Mouse (Mus musculus): ENCODE results near the gene Msh6. TPM values are rescaled to one million over a fixed set of nuclear protein-coding genes. Genes with fewer than 3 reads are reported as not detected.
"Not testable (repeated sequence)": the region's sequence is repeated elsewhere in the genome, so short reads cannot be mapped to it uniquely, and the experiment has no call there.

Msh6 gene
- polyA plus RNA-seq, 1 experiment = 9.3 TPM

DNA sequence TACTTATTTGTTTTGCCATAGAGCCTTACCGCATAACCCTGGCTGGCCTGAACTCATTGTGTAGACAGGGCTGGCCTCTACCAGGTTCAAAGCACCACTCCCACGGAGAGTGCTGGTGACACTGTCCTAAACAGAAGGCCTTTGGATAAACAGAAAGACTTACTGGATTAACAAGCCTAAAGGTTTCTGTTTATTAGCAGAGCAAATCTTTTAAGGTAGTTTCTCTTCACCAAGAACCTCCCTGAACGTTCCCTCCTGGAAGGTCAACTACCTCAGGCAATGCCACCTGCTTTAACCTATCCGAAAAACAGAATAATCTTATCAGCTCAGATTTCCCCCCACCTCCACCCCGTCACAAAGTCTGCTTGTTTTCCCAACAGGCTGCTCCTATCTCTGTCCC lies 2.0 kb upstream of the Msh6 start:
- H3K27ac ChIP-seq (replicated peaks; ENCODE audit: low read depth, low read length) = no peak overlapping the region
- H3K4me3 ChIP-seq (ENCODE audit: insufficient read depth, low read depth, low read length) = no peak overlapping the region
- no peaks in the 10 kb centered on the region; the same call in 1 of the 2 replicates for H3K4me1 ChIP-seq (ENCODE audit: control insufficient read depth, insufficient read depth, insufficient read length, low read length)

DNA sequence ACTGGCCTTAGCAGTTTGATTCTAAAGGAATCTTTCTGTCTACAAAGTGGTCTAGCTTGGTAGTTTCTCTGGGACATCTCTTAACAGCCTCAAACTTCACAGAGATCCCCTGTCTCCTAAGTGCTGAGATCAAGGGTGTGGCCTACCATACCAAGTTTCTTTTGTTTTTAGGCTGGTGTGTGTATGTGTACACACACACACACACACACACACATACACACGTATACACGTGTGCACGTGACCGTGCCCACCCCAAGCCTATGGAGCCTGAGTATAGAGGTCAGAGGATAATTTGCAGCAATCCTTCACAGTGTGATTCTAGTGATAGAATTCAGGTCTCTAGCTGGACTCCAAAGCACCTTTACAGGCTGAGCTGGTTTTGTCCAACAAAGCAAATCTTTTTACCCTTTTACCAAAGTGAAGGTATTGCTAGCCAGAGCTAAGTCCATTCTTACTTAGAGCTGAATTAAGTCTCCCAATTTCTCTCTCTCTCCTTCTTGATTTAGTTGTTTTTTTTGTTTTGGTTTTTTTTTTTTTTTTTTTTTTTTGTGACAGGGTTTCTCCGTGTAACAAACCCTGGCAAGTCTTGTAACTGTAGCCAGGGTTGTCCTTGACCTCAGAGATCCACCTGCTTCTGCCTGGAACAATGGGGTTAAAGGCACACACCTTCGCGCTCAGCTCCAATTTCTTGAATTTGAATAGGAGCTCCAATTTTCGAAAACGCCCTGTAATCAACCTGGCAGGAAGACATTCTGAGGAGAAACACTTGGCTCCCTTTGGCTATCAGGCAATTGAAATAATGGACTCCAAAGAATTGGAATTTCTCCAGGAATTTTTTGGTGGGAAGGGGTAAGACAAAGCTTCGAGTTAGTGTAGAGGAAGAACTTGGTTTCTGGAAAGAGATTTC lies 1.3 kb upstream of the Msh6 start:
- 0 out of 2 replicates have a peak overlapping the region, but pooled peaks have one; percentile 66 for H3K4me3 ChIP-seq (ENCODE audit: insufficient read depth, low read depth, low read length)
- no peaks in the 10 kb centered on the region; the same call in 1 of the 2 replicates for H3K4me1 ChIP-seq (ENCODE audit: control insufficient read depth, insufficient read depth, insufficient read length, low read length)
- H3K27ac ChIP-seq (replicated peaks; ENCODE audit: low read depth, low read length) = no peak overlapping the region

DNA sequence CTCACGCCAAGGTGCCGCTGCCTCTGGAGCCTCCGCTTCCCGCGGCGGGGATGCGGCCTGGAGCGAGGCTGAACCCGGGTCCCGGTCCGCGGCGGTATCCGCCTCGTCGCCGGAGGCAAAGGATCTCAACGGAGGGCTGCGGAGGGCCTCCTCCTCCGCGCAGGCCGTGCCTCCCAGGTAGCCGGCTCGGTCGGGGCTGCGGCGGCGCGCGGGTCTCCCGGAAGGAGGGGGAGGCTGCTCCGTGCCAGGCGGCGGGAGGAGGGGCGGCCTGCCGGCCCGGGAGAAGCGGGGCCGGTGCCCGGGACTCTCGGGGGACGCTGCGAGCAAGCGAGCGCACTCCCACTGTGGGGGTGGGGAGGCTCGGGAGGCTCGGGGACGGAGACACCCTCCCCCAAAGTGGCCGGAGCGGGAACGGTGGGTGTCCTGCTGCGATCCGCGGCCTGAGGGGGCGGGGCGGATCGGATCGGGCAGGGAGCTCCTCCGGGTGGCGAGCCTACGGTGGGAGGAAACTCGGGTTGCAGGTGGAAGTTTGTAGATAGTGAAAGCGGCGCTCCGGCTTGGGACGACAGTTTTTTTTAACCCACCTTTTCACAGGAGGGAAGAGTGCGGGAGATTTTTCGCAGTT lies 479 bp downstream of the Msh6 start:
- Histone ChIP-seq H3K27ac (replicated peaks; ENCODE audit: low read depth, low read length) (no peak overlapping the region), H3K4me1 (ENCODE audit: control insufficient read depth, insufficient read depth, insufficient read length, low read length) (no peaks in the 10 kb centered on the region; the same call in 1 of the 2 replicates), H3K4me3 (ENCODE audit: insufficient read depth, low read depth, low read length) (peak overlapping the region; percentile 74)

DNA sequence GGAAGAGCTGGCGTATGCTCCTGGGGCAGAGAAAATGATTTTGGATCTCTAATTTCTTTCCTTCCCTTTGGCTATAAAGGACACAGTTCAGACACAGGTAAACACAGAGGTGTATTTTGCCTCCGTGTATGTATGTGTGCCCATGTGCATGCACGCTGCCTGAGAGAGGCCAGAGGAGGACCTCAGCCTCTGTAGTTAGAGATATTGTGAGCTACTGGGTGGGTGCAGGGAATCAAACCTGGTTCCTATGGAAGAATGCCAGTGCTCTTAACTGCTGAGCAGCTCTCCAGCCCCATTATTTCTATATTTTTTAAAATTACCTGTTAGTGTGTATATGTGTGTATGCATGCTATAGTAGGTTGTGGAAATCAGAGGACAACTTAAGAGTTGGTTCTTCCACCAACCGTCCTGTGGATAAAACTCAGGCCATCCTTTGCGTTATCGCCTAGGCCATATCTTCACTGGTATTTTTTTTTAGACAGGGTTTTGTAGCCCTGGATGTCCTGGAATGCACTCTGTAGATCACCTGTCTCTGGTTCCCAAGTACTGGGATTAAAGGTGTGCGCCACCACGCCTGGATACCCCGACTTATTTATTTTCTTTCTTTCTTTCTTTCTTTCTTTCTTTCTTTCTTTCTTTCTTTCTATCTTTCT lies 1.4 kb downstream of the Msh6 start:
- Histone ChIP-seq H3K4me1 (ENCODE audit: control insufficient read depth, insufficient read depth, insufficient read length, low read length) (no peaks in the 10 kb centered on the region), H3K27ac (replicated peaks; ENCODE audit: low read depth, low read length) (no peak overlapping the region), H3K4me3 (ENCODE audit: insufficient read depth, low read depth, low read length) (peak overlapping the region; percentile 74)

DNA sequence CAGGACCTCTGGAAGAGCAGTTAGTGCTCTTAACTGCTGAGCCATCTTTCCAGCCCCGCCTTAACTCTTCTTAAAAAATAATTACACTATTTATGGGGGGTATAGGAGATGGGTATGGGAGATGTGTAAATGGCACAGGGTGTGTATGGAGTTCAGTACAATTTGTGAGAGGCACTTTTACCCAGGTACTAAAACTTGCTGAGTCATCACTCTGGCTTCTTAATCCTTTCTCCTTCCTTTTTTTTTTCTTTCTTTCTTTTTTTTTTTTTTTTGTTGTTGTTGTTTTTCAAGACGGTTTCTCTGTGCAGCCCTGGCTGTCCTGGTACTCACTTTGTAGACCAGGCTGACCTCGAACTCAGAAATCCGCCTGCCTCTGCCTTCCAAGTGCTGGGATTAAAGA lies 2.1 kb downstream of the Msh6 start:
- H3K27ac ChIP-seq (replicated peaks; ENCODE audit: low read depth, low read length); H3K4me1 ChIP-seq (ENCODE audit: control insufficient read depth, insufficient read depth, insufficient read length, low read length); H3K4me3 ChIP-seq (ENCODE audit: insufficient read depth, low read depth, low read length): not testable (repeated sequence)

- not testable (repeated sequence) for H3K4me3 ChIP-seq (ENCODE audit: insufficient read depth, low read depth, low read length); H3K4me1 ChIP-seq (ENCODE audit: control insufficient read depth, insufficient read depth, insufficient read length, low read length); H3K27ac ChIP-seq (replicated peaks; ENCODE audit: low read depth, low read length)
Measured at GRCm38 (mm10) chr17:87979696-87980095, 4.8 kb downstream of the Msh6 start.

GRCm38 (mm10) chr17:87982112-87982511 lies 7.2 kb downstream of the Msh6 start:
- no peak overlapping the region for H3K27ac ChIP-seq (replicated peaks; ENCODE audit: low read depth, low read length)
- no peak overlapping the region for H3K4me3 ChIP-seq (ENCODE audit: insufficient read depth, low read depth, low read length)
- H3K4me1 ChIP-seq (ENCODE audit: control insufficient read depth, insufficient read depth, insufficient read length, low read length) = no peaks in the 10 kb centered on the region

- H3K27ac ChIP-seq (replicated peaks; ENCODE audit: low read depth, low read length) = no peak overlapping the region
- no peaks in the 10 kb centered on the region for H3K4me1 ChIP-seq (ENCODE audit: control insufficient read depth, insufficient read depth, insufficient read length, low read length)
- no peak overlapping the region for H3K4me3 ChIP-seq (ENCODE audit: insufficient read depth, low read depth, low read length)
Measured at GRCm38 (mm10) chr17:87983313-87983712, 8.5 kb downstream of the Msh6 start.

DNA sequence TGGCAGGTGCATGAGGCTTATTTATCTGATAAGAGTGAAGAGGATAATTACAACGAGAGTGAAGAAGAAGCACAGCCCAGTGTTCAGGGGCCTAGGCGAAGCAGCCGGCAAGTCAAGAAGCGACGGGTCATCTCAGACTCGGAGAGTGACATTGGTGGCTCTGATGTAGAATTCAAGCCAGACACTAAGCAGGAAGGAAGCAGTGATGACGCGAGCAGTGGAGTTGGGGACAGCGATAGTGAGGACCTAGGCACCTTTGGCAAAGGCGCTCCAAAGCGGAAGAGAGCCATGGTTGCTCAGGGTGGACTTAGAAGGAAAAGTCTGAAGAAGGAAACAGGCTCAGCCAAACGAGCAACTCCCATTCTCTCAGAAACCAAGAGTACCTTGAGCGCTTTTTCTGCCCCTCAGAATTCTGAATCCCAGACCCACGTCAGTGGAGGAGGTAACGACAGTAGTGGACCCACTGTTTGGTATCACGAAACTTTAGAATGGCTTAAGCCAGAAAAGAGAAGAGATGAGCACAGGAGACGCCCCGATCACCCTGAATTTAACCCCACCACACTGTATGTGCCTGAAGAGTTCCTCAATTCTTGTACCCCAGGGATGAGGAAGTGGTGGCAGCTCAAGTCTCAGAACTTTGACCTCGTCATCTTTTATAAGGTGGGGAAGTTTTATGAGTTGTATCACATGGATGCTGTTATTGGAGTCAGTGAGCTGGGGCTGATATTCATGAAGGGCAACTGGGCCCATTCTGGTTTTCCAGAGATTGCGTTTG lies 9.8 kb downstream of the Msh6 start:
- Histone ChIP-seq H3K27ac (replicated peaks; ENCODE audit: low read depth, low read length) (no peak overlapping the region; the same call in 1 of the 2 replicates), H3K4me1 (ENCODE audit: control insufficient read depth, insufficient read depth, insufficient read length, low read length) (no peaks in the 10 kb centered on the region), H3K4me3 (ENCODE audit: insufficient read depth, low read depth, low read length) (no peak overlapping the region)

GRCm38 (mm10) chr17:87985916-87986315 lies 11.1 kb downstream of the Msh6 start:
- Histone ChIP-seq H3K4me1 (ENCODE audit: control insufficient read depth, insufficient read depth, insufficient read length, low read length) (no peaks in the 10 kb centered on the region), H3K27ac (replicated peaks; ENCODE audit: low read depth, low read length) (no peak overlapping the region), H3K4me3 (ENCODE audit: insufficient read depth, low read depth, low read length) (no peak overlapping the region)

- Histone ChIP-seq H3K4me3 (ENCODE audit: insufficient read depth, low read depth, low read length) (no peak overlapping the region), H3K4me1 (ENCODE audit: control insufficient read depth, insufficient read depth, insufficient read length, low read length) (no peaks in the 10 kb centered on the region)
Measured at GRCm38 (mm10) chr17:87987507-87987906, 12.6 kb downstream of the Msh6 start.

DNA sequence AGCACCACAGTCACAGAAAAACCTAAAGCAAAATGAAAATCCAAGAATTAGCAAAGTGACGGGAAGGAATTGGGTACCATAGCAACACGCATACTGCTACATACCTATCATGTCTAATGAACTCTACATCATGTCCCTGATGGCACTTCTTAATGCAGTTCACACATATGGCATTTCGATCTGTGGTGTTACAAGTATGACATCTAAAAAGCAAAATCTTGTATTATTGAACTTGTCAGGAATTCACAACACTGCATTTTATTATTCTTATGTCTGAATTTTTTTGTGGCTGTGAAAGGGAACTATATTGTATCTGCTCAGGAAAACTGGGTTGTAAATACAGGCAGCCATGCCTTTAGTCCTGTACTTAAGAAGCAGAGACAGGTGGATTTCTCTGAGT lies 17.3 kb downstream of the Msh6 start:
- Histone ChIP-seq H3K4me3 (ENCODE audit: insufficient read depth, low read depth, low read length) (no peak overlapping the region), H3K27ac (replicated peaks; ENCODE audit: low read depth, low read length) (no peak overlapping the region), H3K4me1 (ENCODE audit: control insufficient read depth, insufficient read depth, insufficient read length, low read length) (no peaks in the 10 kb centered on the region)

More at GRCm38 (mm10) chr17:87987507-87987906, 12.6 kb downstream of the Msh6 start:
- no peak overlapping the region for H3K27ac ChIP-seq (replicated peaks; ENCODE audit: low read depth, low read length)

DNA sequence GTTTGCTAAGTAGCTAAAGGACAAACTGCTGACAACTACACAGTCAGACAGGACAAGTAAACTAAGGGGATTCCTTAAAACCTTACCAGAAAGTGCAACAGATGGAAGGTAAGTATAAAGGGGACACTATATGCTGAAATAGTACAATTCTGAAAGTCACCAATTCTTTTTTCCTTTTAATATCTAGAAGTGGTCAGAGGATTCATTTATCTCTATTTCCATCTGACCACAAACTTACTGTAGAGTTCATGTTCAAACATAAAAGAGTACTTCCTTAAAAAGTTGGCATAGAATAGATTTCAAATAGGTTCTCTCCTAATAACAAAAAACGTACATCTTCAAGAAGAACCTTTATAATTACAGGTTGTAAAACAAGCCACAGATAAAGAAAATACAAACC lies 18.5 kb downstream of the Msh6 start:
- Histone ChIP-seq H3K4me3 (ENCODE audit: insufficient read depth, low read depth, low read length) (no peak overlapping the region), H3K27ac (replicated peaks; ENCODE audit: low read depth, low read length) (no peak overlapping the region), H3K4me1 (ENCODE audit: control insufficient read depth, insufficient read depth, insufficient read length, low read length) (no peaks in the 10 kb centered on the region)

GRCm38 (mm10) chr17:87997808-87998207 lies 22.9 kb downstream of the Msh6 start:
- H3K4me3 ChIP-seq (ENCODE audit: insufficient read depth, low read depth, low read length) = no peak overlapping the region
- no peak overlapping the region for H3K27ac ChIP-seq (replicated peaks; ENCODE audit: low read depth, low read length)
- no peaks in the 10 kb centered on the region for H3K4me1 ChIP-seq (ENCODE audit: control insufficient read depth, insufficient read depth, insufficient read length, low read length)

- Histone ChIP-seq H3K27ac (replicated peaks; ENCODE audit: low read depth, low read length) (no peak overlapping the region), H3K4me3 (ENCODE audit: insufficient read depth, low read depth, low read length) (no peak overlapping the region), H3K4me1 (ENCODE audit: control insufficient read depth, insufficient read depth, insufficient read length, low read length) (no peaks in the 10 kb centered on the region)
Measured at GRCm38 (mm10) chr17:88004892-88005291, 30.0 kb downstream of the Msh6 start.
